Mouse (Mus musculus): ENCODE results near the gene Sardh.

Sardh gene

DNA sequence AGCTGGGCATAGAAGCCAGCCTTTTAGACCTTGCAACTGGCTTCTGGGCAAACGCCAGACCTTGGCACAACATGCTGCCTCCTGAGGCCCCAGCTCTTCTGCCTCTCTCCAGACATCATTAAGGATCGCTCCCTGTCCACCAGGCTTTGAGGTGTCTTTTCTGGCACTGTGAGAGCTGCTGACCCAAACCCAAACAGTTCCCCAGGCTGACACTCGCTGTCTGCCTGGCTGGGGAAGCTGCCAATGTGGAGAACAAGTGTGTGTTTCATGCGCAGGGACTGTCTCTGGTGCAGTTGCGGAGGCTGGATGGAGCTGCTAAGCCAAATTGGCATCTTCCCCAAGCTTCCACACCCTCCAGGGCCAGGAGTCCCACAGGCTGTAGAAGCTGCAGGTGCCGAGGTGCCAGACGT lies 25.1 kb downstream of the Sardh start:
- no peak for DNase-seq

DNA sequence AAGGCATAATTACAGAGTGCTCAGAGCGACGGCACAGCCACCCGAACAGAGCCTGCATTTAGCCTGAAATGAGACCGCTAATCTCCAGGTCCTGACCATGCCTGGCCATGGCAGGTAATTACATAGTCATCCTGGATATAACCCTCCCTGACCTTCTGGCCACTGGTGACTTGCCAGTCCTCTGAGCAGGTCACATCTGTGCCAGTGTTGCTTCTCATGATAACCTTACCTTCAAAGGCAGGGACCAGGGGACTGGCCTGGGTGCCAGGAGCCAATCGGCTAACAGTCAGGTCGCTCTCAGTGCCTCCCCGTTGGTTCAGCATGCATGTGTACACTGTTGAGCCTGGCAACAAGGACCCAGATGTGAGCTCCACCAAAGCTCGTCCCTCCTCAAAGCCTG lies 29.6 kb downstream of the Sardh start:
- no peak for DNase-seq

- no peak for DNase-seq
Measured at GRCm38 (mm10) chr2:27218121-27218544, 30.0 kb downstream of the Sardh start.

DNA sequence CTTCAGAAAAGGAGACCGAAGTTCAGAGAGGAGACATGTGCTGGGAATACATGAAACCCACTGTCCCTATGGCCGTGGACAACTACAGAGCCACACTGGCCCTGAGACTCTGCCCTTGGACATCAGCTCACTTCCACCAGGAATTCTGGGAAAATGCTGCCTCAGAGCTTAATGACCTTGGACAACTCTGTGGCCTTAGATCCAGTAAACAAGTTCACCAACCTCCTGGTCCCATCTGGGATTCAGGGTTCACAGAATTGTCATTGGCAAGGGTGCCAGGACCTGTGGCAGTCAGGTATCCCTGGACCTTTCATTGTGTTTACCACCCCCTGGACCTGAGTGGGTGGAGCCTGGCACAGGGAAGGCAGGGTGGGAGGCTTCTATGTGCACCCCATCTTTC lies 32.6 kb downstream of the Sardh start:
- no peak for DNase-seq

- peak in 1 of 2 experiments; percentile 16 for DNase-seq
Measured at GRCm38 (mm10) chr2:27211966-27212893, 35.9 kb downstream of the Sardh start.

DNA sequence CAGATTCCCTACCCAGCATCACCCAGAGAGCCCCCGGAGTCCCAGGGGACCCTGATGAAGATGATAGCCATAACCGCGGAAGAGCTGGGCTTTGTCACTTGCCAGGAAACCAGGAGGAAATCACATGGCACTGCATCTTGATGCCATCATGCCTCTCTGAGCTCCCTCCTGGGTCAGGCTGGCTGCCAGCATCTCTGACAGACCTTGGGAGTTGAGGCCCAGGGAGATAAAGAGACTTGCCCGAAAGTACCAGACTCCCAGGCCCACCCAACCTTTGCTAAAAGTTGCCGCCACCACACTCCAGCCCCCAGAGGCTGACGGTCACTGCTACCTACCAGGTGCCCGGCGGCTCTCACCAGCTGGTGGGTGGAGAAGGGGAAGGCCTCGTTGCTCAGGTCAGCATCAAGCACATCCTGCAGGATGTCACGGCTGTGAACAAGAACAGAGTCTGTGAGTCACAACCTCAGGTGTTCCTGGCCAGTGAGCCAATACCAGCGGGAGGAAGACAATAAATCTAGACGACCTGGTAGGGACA lies 37.4 kb downstream of the Sardh start:
- no peak for DNase-seq

DNA sequence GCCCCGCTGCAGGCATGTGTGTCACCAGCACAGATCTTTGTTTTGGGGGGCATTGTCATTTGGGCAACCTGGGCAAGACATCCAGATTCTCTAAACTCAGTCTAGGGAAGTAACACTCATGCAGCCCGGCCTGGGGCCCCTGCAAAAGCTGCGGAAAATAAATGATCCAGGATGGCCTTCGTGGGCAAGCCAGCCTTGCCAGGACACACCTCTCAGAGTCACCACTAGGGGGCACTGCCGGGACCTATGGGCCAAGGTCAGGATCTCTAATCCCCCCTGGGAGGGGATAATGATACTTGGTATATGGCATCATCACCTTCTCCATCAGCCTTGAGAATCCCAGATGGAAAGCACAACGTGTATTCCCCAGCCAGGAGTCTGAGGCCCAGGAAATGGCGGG lies 37.9 kb downstream of the Sardh start:
- DNase-seq, result peak; percentile 28 to 67

GRCm38 (mm10) chr2:27209816-27210215 lies 38.3 kb downstream of the Sardh start:
- DNase-seq, result no peak

DNA sequence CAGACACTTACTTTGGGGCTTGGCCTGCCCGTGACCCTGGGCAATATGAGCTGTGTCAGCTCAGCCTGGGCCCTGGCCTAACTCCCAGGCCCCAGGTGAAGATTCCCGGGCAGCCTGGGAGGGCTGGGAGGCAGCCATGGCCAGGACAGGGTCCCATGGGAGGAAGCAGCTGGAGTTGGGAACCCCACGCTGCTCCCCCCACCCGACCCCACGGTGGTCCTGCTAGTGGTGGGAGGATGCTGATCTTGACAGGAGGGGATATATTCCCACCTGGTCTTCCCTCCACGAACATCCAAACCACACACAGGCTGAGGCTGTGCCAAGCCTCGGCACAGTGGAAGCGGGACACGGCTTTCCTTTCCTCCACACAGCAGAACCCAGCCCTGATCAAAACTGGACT lies 38.8 kb downstream of the Sardh start:
- no peak for DNase-seq

DNA sequence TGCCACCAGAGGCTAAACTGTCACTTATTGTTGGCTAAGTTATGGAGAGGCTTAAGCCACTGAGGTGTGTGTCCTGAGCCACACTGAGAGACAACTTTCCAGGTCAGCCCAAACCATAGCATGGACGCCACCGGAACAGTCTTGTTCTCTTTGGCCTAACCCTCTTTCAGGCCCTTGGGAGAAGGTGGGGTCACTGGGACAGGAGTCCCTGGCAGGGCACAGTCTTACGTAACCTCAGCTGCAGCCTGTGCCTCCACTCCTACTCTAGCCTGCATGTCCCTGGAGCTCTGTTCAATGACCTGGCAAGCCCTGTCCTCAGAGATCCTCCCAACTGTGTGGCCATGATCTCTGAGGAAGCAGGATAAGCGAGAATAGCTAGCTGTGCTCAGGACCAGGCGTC lies 41.0 kb downstream of the Sardh start:
- DNase-seq, result no peak

GRCm38 (mm10) chr2:27206128-27206797 lies 41.9 kb downstream of the Sardh start:
- no peak for DNase-seq

DNA sequence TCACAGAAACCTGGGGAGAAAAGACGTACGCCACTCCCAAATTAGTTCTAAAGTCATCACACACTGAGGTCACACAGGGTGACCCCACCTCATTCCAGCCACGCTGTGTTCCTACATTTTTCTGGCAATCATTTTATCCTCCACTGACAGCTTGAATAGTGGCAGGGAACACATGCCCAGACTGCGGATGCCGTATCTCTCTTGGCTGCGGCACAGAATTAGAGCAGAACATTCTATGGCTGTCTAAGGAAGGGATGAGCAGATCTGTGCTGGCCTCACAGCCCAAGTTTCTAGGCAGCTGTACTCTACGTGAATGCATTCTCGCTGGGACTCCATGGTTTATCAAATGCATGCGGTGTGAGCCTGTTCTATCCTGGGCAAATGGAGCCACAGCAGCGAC lies 42.5 kb downstream of the Sardh start:
- DNase-seq, result no peak

- DNase-seq, result no peak
Measured at GRCm38 (mm10) chr2:27200586-27200985, 47.6 kb downstream of the Sardh start.

- no peak for DNase-seq
Measured at GRCm38 (mm10) chr2:27198551-27199246, 49.4 kb downstream of the Sardh start.

DNA sequence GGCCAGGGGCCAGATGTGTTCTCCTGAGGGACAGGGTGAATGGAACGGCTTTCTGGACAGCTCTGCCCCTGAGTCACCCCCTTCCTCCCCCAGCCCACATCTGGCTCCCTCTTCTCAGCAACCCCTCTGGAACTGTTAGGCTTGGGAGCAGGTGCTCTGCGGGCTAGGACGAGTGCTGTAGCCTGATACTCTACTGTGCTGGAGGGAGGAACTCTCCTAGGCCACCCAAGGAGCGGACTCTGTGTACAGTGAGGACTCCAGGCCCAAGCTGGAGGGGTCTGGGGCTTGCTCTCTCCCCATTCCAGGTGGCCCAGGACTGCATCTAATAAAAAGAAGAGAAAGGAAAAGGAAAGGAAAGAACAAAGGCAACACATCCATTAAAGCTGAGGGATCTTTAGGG lies 58.1 kb downstream of the Sardh start:
- no peak for DNase-seq

- peak in 1 of 2 experiments; percentile 16 for DNase-seq
Measured at GRCm38 (mm10) chr2:27187531-27187930, 60.6 kb downstream of the Sardh start.

- DNase-seq, result no peak
Measured at GRCm38 (mm10) chr2:27183734-27184133, 64.4 kb downstream of the Sardh start.

DNA sequence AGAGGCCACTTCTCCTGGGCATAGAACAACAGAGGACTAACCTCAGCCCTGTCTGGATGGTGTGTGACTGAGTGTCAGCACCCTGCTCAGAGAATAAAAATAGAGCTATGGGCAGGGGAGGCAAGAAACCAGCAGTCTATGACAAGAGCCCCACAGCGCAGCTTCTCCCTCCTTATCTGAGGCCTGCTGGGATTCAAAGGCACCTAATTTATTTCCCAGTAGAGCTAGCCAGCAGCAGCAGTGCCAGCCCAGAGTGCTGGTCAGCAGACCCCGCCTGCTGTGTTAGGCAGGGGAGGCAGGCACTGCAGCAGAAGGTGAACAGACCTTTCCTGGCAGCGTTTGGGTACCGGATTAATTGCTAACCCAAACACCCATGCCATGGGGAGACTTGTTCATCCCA lies 66.2 kb downstream of the Sardh start:
- DNase-seq, result no peak

DNA sequence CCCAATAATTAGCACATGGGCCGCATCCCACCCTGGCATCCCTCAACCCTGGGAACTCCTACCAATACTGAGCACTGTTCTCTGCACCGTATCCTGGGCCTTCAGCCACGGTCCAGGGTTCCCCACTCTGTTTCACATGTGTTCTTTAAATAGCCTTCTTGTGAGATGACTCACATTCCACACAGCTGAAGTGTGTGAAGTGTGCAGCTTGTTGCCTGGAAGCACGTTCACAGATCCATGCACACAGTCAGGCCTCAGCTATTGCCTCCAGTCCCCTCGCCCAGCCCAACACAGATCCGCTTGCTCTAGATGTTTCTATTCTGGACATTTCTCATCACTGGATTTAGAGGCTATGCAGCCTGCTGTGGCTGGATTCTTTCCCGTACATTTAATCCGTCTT lies 69.0 kb downstream of the Sardh start:
- DNase-seq, result no peak

DNA sequence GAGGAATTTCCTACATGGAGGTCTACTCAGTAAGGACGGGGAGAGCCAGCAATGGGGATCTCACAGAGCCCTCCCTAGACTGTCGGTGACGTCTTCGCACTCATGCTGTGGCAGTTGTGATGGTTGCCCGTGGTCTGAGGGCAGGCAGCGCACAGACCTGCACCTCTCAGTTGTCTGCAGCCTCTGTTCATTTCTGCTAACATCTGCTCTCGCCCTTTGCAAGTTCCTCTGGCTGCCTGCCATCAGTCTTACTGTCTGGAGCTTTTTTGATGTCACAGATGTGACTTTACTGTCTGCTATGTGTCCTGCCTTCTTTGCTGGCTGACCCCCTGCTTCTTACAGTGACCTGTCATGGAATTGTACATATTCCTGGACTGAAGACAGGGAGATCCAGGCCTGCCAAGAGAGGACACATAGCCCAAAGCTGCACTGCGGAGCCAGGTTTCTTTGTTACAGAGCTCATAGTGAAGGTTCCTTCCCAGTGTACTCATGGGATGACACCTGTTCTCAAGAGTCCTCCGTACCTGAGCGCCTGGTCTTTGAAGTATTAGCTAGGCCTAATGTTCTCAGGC lies 72.4 kb downstream of the Sardh start:
- no peak for DNase-seq

DNA sequence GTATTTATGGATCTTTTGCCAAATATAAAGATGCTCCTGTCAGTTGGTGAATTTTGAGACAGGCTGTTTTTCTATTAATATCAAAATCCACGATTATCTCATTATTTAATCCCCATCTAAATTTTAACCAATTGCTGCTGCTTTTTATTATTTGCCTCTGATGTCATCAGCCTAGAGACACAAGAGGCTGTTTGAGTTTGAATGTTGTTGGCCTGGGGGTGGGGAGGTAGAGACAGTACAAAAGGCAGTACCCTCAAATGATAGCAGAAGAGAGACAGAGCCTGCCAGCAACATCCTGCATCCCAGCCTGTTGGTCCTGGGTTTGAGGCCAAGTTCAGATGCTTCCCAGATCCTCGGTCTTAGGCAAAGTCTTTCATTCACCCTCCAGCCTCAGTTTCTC lies 73.9 kb downstream of the Sardh start:
- DNase-seq, result no peak

- no peak for DNase-seq
Measured at GRCm38 (mm10) chr2:27166999-27167398, 81.1 kb downstream of the Sardh start.

- DNase-seq, result no peak
Measured at GRCm38 (mm10) chr2:27166074-27166473, 82.1 kb downstream of the Sardh start.
